Mouse (Mus musculus) liver, embryonic 18 days (tissue): ENCODE data around the gene Maff. TPM values are rescaled to one million over a fixed set of nuclear protein-coding genes. Genes with fewer than 3 reads are reported as not detected.

Experiments used
- polyA plus RNA-seq: library from polyadenylated mRNA; depleted of rRNA; stranded (reverse); fragments of >200 nt; gene quantifications from 2 replicates; pipeline ENCODE4 v1.2.3, GENCODE M21; 2012; rRNA removed

Maff gene
- 15.1 and 22.6 TPM in 2 replicates for polyA plus RNA-seq

DNA sequence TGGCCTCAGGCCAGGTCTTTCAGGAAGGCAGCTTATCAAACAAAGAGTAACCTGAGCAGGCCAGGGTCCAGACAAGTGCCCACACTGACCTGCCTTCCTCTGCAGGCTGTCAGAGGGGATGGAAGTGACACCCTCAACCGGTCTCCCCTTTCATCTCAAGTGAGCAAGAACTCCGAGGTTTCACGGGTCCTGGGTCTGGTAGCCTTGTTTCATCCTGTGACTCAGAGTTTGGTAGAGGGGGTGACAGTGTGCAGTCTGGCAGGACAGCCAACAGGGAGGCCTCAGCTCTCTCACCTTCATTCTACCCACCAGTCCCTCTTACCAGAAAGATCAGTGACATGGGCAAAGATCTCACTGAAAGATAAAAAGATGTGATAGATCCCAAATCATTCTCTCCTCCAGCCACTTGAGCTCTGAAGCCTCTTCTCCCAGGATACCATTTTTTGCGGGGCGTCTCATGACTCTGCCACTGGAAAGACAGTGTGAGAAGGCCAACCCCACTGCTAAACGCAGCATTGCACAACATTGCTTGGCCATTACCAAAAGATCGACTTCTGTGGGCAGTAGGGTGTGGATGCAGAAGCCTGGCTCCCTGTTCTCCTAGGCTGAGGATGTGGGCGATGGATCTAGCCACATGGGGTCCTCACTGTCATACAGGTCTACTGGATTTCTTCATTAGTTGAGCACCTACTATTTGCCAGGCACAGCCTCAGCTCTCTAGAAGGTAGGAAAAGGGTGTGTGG lies at the start of gene Maff:
Maff (plus strand) TSS at position 571 of the 743 bp plus-strand sequence.

DNA sequence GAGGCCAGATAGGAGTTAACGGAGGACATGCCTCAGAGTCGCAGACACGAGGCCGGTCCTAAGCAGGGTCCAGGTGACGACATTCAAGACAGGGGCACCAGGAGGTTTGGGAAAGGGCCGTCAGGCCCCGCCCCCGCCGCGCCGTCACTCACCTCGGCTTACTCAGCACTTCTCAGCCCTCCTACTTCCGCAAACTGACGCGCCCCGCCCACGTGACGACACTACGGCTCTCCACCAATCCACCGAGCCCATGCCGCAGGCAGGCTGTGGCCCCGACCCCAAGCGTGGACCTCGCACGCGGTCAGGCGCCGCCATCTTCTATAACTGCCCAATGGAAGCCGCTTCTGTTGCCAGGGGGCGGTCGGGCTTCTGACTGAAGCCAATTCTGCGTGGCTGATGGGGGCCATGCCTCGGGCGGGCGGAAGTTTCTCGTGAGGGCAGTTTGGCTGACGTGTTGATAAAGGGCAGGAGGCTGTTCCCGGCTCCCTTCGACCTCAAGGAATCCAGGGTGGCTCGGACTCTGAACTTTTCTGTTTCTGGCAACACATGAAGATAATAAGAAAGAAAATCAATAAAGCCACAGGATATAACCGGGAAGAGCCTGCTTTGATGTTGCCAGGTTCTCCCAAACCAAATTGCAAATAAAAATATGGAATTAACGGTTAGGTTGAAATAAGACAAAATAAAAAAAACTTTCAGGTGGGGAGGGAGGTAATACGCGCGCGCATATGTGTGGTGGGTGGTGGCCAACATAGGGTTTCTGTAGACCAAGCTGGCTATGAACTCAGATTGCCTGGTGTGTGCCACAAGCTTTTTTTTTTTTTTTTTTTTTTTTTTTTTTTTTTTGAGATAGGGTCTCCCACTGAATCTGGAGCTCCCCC lies 18.1 kb upstream of the Maff start, which contains the start of gene Pla2g6:
Pla2g6 (minus strand) TSS at position 333 of the 881 bp plus-strand sequence.

DNA sequence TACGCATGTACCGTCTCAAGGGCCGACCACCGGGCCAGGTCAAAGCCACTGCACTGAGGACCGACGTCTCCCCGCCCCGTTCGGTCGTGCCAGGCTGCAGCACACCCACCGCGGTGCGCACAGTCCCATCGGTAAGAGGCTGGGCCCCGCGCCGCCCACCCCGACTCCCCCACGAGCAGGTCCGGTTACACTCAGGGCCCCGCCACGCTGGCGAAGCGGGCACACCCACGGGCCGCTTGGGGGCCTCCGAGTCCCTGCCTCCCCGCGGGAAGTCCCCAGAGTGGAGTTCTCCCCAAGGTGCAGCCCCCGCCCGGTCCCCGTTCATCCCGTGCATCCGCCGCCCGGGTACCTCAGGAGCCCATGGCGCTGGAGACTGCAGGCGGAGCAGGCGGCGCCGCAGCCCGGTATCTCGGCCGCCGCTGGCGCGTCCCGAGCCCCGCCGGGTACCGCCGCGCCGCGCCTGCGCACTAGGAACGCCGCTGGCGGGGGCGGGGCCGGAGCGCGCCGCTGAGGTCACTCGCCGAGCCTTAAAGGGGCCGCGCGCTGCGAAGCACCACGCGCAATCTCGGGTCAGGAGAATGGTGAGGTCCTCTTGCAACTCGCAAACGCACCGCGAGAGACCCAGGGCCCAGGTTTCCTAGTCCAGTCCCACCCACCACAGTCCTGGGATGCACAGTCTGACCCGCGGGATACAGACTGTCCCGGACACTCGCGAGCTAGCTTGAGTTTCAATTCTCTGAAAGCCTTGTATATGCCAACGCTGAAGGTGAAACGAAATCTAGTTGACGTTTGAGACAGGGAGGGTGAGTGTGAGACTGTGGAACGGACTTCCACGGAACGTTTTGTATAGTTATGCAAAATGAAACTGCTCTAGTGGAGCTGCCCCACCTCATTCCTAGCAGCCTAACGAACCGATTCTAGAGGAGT lies 56.7 kb downstream of the Maff start, which contains the start of gene Tmem184b:
Tmem184b (minus strand) TSS at position 734 of the 927 bp plus-strand sequence.

Other genes with a start within 250 kb of the Maff start
- 2.0 and 2.6 TPM in 2 replicates for gene Micall1, start 237.7 kb upstream of the Maff start, polyA plus RNA-seq
- 67.7 and 70.2 TPM in 2 replicates for gene Polr2f, start 205.6 kb upstream of the Maff start, polyA plus RNA-seq
- 0.63 and 0.97 TPM in 2 replicates for gene 1700088E04Rik, start 205.4 kb upstream of the Maff start, polyA plus RNA-seq
- gene Sox10, start 181.4 kb upstream of the Maff start, polyA plus RNA-seq: 0.74 and 1.3 TPM in 2 replicates
- 22.5 and 27.9 TPM in 2 replicates for gene Pick1, start 117.4 kb upstream of the Maff start, polyA plus RNA-seq
- gene Gm49486, start 117.2 kb upstream of the Maff start, polyA plus RNA-seq: 0.17 and 0.19 TPM in 2 replicates
- 0.01 and 0.02 TPM in 2 replicates for gene Slc16a8, start 91.9 kb upstream of the Maff start, polyA plus RNA-seq
- 4.3 and 4.9 TPM in 2 replicates for gene Baiap2l2, start 61.1 kb upstream of the Maff start, polyA plus RNA-seq
- 22.0 and 25.6 TPM in 2 replicates for gene Pla2g6, start 18.2 kb upstream of the Maff start, polyA plus RNA-seq
- 10.3 and 11.8 TPM in 2 replicates for gene Tmem184b, start 56.9 kb downstream of the Maff start, polyA plus RNA-seq
- 12.5 and 15.1 TPM in 2 replicates for gene Csnk1e, start 108.9 kb downstream of the Maff start, polyA plus RNA-seq
- not detected in 2 replicates for gene Kcnj4, start 158.6 kb downstream of the Maff start, polyA plus RNA-seq
- 4.4 and 5.1 TPM in 2 replicates for gene Kdelr3, start 169.8 kb downstream of the Maff start, polyA plus RNA-seq
- 115 and 130 TPM in 2 replicates for gene Ddx17, start 200.1 kb downstream of the Maff start, polyA plus RNA-seq